ENCODE assay signal across 9 mouse cellular contexts in the genomic region with DNA sequence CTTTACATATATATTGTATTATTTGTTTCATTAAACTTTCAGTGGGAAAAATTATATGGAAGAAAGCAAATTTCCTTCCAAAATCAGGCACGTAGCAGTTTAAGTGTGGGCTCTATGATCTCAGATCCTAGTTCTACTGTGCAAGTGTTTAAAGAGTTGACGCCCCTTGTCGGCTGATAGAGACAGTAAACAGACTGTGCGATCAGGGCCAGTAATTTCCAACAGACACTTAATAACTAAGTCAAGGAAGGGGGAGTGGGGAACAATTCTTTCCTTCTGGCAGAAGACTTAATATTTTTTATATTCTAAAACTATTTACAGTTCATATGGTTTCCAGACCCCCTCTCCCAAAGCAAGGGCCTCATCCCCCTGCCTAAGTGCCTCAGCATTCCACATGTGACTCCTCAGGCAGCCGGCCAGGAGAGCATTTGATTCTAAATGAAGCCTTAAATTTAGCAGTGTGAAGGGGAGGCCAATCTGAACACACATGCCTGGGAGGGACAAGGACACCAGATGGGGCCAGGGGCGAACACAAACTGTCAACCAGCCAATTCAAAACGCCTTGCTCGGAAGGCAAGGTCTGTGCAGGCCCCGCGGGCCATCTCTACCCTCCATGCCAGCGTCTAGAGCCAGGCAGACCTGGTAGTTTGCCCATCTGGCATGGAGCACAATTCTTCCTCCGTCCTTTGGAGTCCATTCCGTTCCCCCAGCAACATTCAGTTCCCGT. TPM values are rescaled to one million over a fixed set of nuclear protein-coding genes. Genes with fewer than 3 reads are reported as not detected.
DNase-seq lines count a peak whose midpoint lies in the region; ATAC-seq and TF ChIP-seq lines count a peak whose summit lies in the region.
"Had no signal": no experiment of that assay in that cellular context is flagged by ENCODE, and none has a peak within 500 bp of the region (broad histone marks: within the 10 kb centered on the region; RNA-seq: fewer than 3 reads in every experiment).

No protein-coding gene starts in this region.

- no peaks in the 10 kb centered on the region for H3K27me3 ChIP-seq in embryonic facial prominence, embryonic 15.5 days
- no peaks in the 10 kb centered on the region for H3K27me3 ChIP-seq in heart, postnatal 0 days (ENCODE audit: control insufficient read depth, insufficient read depth, low read length)
- no peaks in the 10 kb centered on the region for H3K27me3 ChIP-seq in limb, embryonic 10.5 days (ENCODE audit: low read depth, poor library complexity, severe bottlenecking)

- ATAC-seq in embryonic facial prominence, embryonic 15.5 days (ENCODE audit: insufficient number of reproducible peaks, low FRiP score, low TSS enrichment, low read depth): peak; percentile 91
- peak; percentile 98 for ATAC-seq in heart, postnatal 0 days (ENCODE audit: insufficient read depth, low read depth)

- WGBS in embryonic facial prominence, embryonic 15.5 days: 28% methylated on average over 14 of the region's 14 CpGs
- WGBS in heart, postnatal 0 days: 17% methylated on average over 14 of the region's 14 CpGs
- 79% methylated on average over 14 of the region's 14 CpGs for WGBS in limb, embryonic 10.5 days

- no peaks in the 10 kb centered on the region for H3K9me3 ChIP-seq in ES-E14 (ENCODE audit: control insufficient read depth, insufficient read depth, low read depth, low read length)
- no peaks in the 10 kb centered on the region for H3K9me3 ChIP-seq in embryonic facial prominence, embryonic 15.5 days (replicated peaks)
- no peaks in the 10 kb centered on the region for H3K9me3 ChIP-seq in heart, postnatal 0 days (replicated peaks; ENCODE audit: control insufficient read depth, low read length)
- H3K9me3 ChIP-seq in limb, embryonic 10.5 days (replicated peaks): no peaks in the 10 kb centered on the region

- in situ Hi-C loops in ES-E14 (cut with MboI; ENCODE audit: low sequenced_read_pairs in 2 of 2, unreplicated experiment in 2 of 2): no loop called here

- DNase-seq in embryo, embryonic 11 days: peak; percentile 6
- DNase-seq in embryo, embryonic 10 days (ENCODE audit: low spot score): no peak
- no peak for DNase-seq in ES-E14 (ENCODE audit: low read depth, low spot score)
- peak; percentile 90 for DNase-seq in heart, postnatal 0 days (ENCODE audit: low spot score)
- DNase-seq in limb, embryonic 10.5 days (ENCODE audit: low spot score): no peak
- DNase-seq in right cerebral cortex, postnatal 14 days: peak; percentile 43
- DNase-seq in yolk sac, embryonic 10.5 days (ENCODE audit: low spot score): no peak

- 0 out of 4 replicates have a peak overlapping the region, but pooled peaks of 1 of the 2 experiments have one; percentile 17 for H3K4me3 ChIP-seq in ES-E14 (ENCODE audit: insufficient read depth in 1 of 2, low read depth in 1 of 2, low read length in 2 of 2, poor library complexity in 1 of 2, severe bottlenecking in 1 of 2)
- no peak overlapping the region for H3K4me3 ChIP-seq in embryonic facial prominence, embryonic 15.5 days (replicated peaks)
- no peak overlapping the region for H3K4me3 ChIP-seq in heart, postnatal 0 days (ENCODE audit: low read depth, low read length)
- no peak overlapping the region for H3K4me3 ChIP-seq in limb, embryonic 10.5 days

- peak; percentile 87 for TF ChIP-seq EP300 in heart, postnatal 0 days (IDR thresholded peaks at IDR 0.05; ENCODE audit: low read depth)

- H3K9ac ChIP-seq in ES-E14 (ENCODE audit: insufficient read depth, low read depth, low read length, poor library complexity, severe bottlenecking): no peak overlapping the region
- H3K9ac ChIP-seq in embryonic facial prominence, embryonic 15.5 days: no peak overlapping the region
- 0 out of 2 replicates have a peak overlapping the region, but pooled peaks have one; percentile 21 for H3K9ac ChIP-seq in heart, postnatal 0 days (replicated peaks; ENCODE audit: low read depth, low read length)
- H3K9ac ChIP-seq: liver, embryonic 14.5 days had no signal

- peak overlapping the region; percentile 38 for H3K4me2 ChIP-seq in embryonic facial prominence, embryonic 15.5 days (replicated peaks)
- peak overlapping the region; percentile 32 for H3K4me2 ChIP-seq in heart, postnatal 0 days (ENCODE audit: low read depth, low read length)

- TF ChIP-seq CTCF in heart, postnatal 0 days (IDR thresholded peaks at IDR 0.05; ENCODE audit: low read depth): no peak

- no peaks in the 10 kb centered on the region for H3K4me1 ChIP-seq in ES-E14 (ENCODE audit: control insufficient read depth in 2 of 2, insufficient read depth in 2 of 2, low read length in 2 of 2, poor library complexity in 1 of 2)
- peaks cover 12% of the 10 kb centered on the region for H3K4me1 ChIP-seq in embryonic facial prominence, embryonic 15.5 days
- H3K4me1 ChIP-seq in heart, postnatal 0 days (ENCODE audit: control insufficient read depth, insufficient read depth): peaks cover 9% of the 10 kb centered on the region
- H3K4me1 ChIP-seq in limb, embryonic 10.5 days: peaks cover 7% of the 10 kb centered on the region; the same call in 1 of the 2 replicates

- peak overlapping the region; percentile 1; the same call in 1 of the 2 replicates for H3K27ac ChIP-seq in ES-E14 (ENCODE audit: insufficient read depth, low read depth, low read length, poor library complexity, severe bottlenecking)
- peak overlapping the region; percentile 83 for H3K27ac ChIP-seq in embryonic facial prominence, embryonic 15.5 days (replicated peaks)
- H3K27ac ChIP-seq in heart, postnatal 0 days (ENCODE audit: low read depth): peak overlapping the region; percentile 99
- H3K27ac ChIP-seq in limb, embryonic 10.5 days: peak overlapping the region; percentile 42; the same call in 1 of the 2 replicates
- H3K27ac ChIP-seq: liver, embryonic 14.5 days had no signal

- no peaks in the 10 kb centered on the region for H3K36me3 ChIP-seq in ES-E14 (ENCODE audit: control insufficient read depth, insufficient read depth, low read length, poor library complexity, severe bottlenecking)
- H3K36me3 ChIP-seq in embryonic facial prominence, embryonic 15.5 days: no peaks in the 10 kb centered on the region
- no peaks in the 10 kb centered on the region for H3K36me3 ChIP-seq in heart, postnatal 0 days (replicated peaks; ENCODE audit: control insufficient read depth, insufficient read depth, low read length)
- H3K36me3 ChIP-seq in limb, embryonic 10.5 days: no peaks in the 10 kb centered on the region

TF ChIP-seq in ES-E14, 5 proteins besides CTCF, POLR2A, EP300 and RAD21:
- TF ChIP-seq ZC3H11A (IDR thresholded peaks at IDR 0.05; ENCODE audit: borderline replicate concordance, low read depth, low read length) (no peak), CHD2 (IDR thresholded peaks at IDR 0.05; ENCODE audit: low read depth, low read length) (no peak), HCFC1 (IDR thresholded peaks at IDR 0.05; ENCODE audit: borderline replicate concordance, insufficient read depth, low read length) (no peak), ZNF384 (IDR thresholded peaks at IDR 0.05; ENCODE audit: low read depth, low read length) (no peak), MAFK (IDR thresholded peaks at IDR 0.05; ENCODE audit: insufficient read depth, low read depth, low read length) (no peak)

RNA-seq across cellular contexts. Expression of a gene that starts 50.1 kb away (rescaled TPM):
- 0.21 and 0.27 TPM in 2 replicates for total RNA-seq in ES-E14 (2012; rRNA removed)
- polyA plus RNA-seq in embryonic facial prominence, embryonic 15.5 days (2015; fragmentation: Nextera tagmentation; extraction: Ambion mirVana): 3.0 and 3.4 TPM in 2 replicates
- total RNA-seq in heart, postnatal 0 days (2014; rRNA removed; ENCODE audit: low replicate concordance): 0.04 TPM in 1 of 2 replicates, not detected in the other
- 0.14 and 0.27 TPM in 2 replicates for polyA plus RNA-seq in heart, postnatal 0 days (2015; fragmentation: Nextera tagmentation; extraction: Ambion mirVana)
- 0.03 and 0.08 TPM in 2 replicates for polyA plus RNA-seq in limb, embryonic 10.5 days (2016; fragmentation: Nextera tagmentation; extraction: Ambion mirVana)

Comparison
In these comparisons a context has a peak if more than half of its experiments do, and no peak if none do; other contexts are left out.
1. DNase-seq: peak in embryo, embryonic 11 days (single experiment), heart, postnatal 0 days (single experiment) and right cerebral cortex, postnatal 14 days (single experiment); none in embryo, embryonic 10 days (single experiment), ES-E14 (single experiment), limb, embryonic 10.5 days (single experiment) and yolk sac, embryonic 10.5 days (single experiment).
2. H3K27ac ChIP-seq: peak in every context shown above with its lines; median percentile 99 in heart, postnatal 0 days; 83 in embryonic facial prominence, embryonic 15.5 days; 42 in limb, embryonic 10.5 days; 1 in ES-E14.